Mouse (Mus musculus): Measurements from ENCODE around the gene Psme1.

Gene Psme1

DNA sequence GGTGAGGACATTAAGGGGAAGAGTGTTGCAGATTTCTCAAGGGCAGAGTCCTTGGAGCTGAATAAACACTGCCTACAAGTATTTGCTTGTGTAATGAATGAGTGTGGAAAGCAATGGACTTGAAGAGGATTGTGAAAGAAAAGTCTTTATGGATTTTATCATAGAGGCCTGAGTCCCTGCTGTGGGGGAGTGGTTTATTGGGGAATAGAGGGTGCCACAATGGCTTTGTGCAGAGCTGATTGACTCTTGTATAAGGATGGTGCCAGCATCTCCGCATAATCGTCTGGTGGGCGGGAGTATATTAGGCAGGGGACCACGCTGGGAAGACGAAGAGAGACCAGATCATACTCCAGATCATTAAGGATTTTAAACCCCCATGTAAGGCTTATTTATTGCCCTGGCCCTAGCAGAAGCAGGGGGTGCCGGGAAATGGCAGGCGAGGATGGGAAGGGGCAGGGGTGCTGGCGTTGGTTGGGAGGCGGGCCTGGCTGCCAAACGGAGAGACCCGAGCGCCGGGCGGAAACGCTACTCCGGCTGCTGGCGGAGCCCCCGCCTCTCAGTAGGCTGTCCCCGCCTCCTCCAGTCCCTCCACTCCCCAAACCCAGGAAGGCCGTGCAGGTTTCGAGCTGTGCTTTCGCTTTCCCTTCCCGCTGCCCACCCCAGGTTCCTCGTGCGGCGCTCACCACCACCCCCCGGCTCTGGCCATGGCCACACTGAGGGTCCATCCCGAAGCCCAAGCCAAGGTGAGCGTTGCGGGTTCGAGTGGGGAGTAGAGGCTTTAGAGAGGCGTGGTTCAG lies at the start of gene Psme1:
Gene Psme1 (plus strand): TSS at position 253 of the 797 bp plus-strand sequence.
- DNase-seq (ENCODE audit: low read depth, low spot score) = peak; percentile 78

DNA sequence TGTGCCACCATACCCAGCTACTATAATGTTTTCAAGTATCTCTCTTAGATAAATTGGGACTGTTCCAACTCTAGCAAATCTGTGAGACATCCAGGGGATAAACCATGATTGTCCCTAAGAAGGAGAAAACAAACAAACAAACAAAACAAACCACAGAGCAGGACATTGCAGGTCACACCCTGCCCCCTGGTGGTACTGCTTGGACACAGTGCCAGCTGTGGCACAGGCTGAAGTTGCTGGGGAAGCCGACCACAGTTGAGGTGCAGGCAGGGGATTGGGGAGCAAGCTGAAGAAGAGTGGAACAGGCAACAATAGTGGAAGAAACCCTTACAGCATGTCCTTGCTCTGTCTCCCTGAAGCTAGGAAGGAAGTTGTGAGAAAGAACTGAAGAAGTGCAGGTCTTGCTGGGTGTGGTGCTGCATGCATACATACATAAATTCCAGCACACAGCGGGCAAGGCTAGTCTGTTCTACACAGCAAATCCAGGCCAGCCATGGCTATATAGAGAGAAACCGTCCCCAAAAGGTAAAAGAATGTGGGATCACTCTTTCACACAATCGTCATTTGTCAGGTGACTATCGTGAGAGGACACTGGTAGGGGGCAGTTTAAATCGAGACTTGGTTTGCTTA lies 41.7 kb upstream of the Psme1 start:
- peak; percentile 50 for DNase-seq (ENCODE audit: low read depth, low spot score)

DNA sequence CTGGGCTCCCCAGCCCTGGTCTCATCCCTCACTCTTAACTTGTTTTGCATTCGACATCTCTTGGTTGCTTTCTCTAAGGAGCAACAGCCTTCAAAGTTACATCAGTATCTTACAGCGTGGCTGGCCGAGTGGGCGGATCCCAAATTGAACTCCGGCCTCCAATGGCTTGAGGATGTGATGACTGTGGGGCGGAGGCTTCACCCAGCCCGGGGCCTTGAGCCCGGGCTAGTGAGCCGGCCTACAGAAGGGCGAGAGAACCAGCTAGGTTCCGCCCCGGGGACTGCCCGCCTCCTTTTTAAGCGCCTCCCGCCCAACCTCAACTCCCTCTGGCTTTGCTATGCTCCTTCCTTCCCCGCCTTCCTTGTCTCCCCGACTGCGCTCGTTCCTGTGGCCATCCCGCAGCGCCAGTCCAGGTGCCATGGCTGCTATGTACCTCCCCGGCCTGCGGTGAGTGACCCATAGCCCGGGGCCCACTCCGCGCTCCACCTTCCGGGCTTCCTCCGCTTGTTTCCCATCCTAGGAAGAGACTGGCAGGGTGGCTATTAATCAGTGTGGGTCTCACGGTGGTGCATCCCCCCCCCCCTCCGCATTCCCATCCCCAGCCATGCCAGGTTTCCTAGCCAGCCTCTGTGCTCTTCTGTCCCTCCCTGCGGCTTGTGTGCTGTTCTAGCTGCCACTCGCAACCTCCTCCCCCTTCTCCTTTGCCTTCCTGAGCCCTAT lies 37.7 kb upstream of the Psme1 start, which contains the start of gene Pck2:
Gene Pck2 (plus strand): TSS at position 200 of the 720 bp plus-strand sequence.
- peak; percentile 95 for DNase-seq (ENCODE audit: low read depth, low spot score)

DNA sequence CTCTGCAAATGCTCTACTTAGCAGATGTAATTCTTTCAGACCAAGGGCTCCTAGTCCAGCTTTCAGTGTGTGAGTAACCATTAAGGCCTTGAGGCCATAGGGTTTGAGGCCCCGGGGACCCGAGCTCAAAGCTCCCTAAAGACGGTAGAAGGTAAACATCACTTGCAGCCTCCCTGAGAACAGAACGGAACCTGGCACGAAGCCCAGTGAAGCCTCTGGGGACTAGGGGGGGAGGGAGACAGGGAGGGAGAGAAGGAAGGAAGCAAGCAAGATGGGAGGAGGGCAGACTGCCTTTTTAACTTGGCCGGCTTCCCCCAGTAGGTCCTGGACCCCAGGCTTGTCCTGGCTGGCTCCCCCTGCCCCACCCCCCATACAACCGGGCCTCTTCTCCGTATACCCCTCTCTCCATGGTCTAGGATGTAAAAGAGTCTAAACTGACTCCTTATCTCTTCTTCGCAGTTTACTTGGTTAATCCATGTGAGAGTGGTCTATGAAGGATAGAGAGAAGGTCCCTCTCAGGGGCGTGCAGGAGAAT lies 37.1 kb upstream of the Psme1 start:
- peak; percentile 93 for DNase-seq (ENCODE audit: low read depth, low spot score)

DNA sequence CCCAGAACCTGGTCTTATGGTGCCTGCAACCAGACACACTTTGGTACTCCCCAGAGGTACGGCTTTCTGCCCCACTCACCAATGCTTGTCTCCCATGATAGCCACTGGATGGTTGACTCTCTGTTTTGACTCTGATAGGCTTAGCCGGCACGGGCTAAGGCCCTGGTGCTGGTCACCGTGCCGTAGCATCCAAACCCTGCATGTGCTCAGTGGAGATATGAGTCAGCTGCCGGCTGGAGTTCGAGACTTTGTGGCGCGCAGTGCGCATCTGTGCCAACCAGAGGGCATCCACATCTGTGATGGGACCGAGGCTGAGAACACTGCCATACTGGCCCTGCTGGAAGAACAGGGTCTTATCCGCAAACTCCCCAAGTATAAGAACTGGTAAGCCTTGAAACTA lies 35.7 kb upstream of the Psme1 start:
- DNase-seq (ENCODE audit: low read depth, low spot score) = no peak

DNA sequence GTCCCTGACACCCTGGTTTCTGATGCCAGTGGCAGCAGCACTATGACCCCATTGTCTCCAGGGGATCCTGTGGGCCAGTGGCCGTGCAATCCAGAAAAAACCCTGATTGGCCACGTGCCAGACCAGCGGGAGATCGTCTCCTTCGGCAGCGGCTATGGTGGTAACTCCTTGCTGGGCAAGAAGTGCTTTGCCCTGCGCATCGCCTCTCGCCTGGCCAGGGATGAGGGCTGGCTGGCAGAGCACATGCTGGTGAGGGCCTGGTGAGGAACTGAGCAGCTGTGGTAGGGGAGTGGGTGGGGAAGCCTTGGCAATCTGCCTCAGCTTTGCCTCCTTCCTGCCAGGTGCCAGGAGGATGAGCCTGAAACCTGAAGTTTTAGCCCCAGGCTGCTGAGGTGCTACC lies 33.6 kb upstream of the Psme1 start:
- DNase-seq (ENCODE audit: low read depth, low spot score) = peak; percentile 54

DNA sequence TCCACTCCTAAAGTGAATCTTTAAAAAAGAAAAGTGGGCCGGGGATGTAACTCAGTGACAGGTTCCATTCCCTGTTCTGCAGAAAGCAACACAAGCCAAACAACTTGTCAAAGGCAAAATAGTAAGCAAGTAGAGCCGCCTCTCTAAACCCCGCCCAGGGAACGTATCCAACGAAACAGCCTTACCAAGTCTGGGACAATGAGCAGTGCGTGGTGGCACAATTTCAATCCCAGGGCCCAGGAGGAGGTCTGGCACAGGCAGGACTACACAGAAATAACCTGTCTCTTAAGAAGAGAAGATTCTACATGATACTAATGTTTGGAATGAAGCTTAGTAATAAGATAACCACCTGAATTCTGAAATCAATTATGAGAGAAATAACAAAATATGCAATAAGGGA lies 27.7 kb upstream of the Psme1 start:
- DNase-seq (ENCODE audit: low read depth, low spot score) = peak; percentile 56

DNA sequence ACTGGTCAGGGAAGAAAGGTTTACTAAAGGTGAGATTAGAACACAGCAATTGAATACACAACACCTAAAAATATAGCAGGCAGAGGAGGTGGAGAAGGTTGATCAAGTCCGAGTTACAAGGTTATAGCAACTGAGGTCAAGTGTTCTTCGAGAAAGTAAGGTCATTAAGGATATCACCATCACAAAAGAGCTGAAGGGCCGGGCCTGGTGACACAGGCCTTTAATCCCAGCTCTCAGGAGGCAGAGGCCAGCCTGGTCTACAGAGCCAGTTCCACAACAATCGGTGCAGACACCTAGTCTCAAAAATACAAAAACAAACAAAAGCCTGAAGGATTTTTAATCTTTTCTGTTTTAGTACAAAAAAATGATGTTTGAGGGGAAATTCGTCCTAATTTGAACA lies 26.6 kb upstream of the Psme1 start:
- no peak for DNase-seq (ENCODE audit: low read depth, low spot score)

DNA sequence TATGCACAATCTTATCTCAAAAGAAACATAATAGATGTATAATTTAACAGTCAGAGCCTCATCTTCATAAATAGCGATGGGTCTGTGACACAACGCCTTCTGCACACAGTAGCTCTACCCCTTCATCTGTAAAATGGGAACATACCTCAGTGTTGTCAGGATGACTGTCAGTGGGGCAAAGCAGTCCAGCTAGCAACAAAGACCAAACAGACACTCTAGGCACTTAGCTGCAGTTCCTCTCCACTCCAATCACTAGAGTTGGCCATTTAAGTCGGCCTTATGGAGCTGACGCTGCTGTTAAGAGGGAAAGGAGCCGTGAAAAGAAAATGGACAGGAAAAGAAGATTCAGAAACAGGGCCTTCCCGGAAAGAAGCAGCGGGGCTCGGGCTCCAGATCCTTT lies 26.1 kb upstream of the Psme1 start:
- DNase-seq (ENCODE audit: low read depth, low spot score) = no peak

DNA sequence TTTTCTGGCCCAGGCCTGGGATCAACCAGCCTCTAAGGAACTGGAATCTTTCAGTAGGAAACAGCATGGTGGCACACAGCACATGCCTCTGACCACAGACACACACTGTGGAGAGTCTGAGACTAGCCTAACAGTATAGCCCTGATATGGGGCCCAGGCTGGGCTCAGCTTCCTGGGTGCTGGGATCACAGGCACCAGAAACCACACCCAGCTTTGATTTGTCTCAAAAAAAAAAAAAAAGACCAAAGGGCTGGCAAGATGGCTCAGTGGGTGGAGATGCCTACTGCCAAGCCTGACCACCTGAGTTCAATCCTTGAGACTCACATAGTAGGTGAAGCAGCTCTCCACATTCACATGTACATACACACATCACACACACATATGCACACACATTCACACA lies 23.3 kb upstream of the Psme1 start:
- no peak for DNase-seq (ENCODE audit: low read depth, low spot score)

DNA sequence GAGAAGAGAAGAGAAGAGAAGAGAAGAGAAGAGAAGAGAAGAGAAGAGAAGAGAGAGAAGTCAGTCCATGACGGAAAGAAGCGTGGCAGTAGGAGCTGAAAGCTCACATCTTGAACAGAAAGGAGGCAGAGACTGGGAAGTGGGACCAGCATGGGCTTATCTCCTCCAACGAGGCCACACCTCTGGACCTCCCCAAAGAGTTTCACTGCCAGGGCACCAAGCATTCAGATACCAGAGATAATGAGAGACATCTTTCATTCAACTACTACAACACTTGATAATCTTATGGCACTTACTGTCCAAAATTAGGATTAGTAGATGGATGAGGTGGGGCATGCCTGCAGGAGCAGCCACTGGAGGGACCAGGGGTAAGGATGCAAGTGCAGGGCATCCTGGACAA lies 22.1 kb upstream of the Psme1 start:
- DNase-seq (ENCODE audit: low read depth, low spot score) = no peak

DNA sequence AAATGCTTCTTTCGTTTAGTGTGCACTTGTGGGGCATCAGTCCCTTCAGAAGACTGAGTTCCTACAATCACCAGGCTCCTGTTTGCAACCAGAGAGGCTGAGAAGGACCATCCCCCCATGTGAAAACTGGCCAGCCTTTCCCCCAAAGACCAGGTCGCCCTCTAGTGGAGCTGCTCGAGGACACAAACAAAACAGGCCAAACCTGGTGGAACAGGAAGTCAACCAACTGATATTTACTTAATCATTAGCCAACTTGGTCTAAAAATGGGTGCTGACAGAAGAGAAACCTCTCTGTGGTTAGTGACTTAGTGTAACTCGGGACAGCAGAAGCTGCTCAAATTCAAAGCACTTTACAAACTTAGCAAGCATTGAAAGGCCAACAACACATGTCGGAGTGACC lies 20.9 kb upstream of the Psme1 start:
- DNase-seq (ENCODE audit: low read depth, low spot score) = peak; percentile 89

DNA sequence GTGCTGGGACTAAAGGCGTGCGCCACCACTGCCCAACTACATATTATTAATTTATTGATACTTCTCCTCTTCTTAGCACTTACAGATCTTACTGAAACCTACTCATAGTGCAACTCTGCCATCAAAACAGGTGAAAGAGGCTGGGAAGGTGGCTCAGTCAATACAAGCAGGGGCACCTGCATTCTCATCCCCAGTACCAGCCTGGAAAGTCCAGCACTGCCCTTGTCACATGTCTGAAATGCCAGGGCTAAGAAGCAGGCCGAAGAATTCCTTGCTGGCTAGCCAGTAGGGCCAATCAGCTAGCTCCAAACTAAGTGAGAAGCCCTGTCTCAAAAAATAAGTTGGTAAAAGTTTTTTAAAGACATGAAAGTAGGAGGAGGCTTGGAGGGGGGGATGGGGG lies 20.3 kb upstream of the Psme1 start:
- no peak for DNase-seq (ENCODE audit: low read depth, low spot score)

DNA sequence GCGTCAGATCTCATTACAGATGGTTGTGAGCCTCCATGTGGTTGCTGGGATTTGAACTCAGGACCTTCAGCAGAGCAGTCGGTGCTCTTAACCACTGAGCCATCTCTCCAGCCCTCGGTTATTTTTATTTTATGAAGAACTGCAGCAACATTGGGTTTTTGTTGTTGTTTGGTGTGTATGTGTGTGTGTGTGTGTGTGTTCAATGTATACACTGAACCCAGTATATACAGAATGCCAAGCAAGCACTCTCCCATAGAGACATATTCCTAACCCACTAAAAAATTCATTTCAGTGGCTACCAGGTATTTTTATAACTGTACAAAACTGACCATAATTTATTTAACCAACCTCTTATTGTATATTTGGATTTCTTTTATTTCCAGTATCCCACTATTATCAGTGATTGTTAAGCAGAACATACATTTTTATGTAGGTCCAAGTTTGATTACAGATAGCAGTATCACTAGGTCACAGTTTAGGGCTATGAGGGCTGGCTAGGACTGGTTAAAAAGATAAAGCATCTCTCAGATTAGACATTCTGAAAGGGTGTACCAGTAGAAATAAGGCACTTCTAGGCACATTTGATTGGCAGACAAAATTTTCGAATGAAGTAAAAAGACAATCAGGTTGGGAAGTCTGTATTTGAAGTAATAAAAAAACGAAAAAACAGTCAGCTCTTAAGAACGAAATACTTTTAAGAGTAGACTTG lies 19.0 kb upstream of the Psme1 start:
- DNase-seq (ENCODE audit: low read depth, low spot score) = no peak

DNA sequence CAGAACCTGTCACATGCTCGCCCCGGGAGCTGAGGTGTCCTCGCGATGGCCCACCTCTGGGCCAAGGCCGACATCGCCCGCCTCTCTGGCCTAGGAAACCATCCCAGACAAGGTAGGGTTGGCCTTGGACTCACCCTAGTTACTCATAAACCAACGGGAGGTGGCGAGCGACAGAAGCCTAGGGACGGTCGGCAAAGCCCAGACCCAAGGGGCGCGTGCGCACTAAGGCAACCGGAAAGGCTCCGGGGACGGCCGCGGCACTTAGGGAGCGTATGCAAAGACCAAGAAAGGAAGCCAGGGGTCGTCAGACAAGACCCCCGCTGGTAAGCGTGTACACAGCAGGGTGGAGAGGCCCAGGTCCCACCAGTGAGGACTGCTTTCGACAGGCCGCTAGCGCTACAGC lies 18.1 kb upstream of the Psme1 start, which contains the start of gene Dcaf11:
Gene Dcaf11 (plus strand): TSS at position 208 of the 403 bp plus-strand sequence.
- DNase-seq (ENCODE audit: low read depth, low spot score) = peak; percentile 97

DNA sequence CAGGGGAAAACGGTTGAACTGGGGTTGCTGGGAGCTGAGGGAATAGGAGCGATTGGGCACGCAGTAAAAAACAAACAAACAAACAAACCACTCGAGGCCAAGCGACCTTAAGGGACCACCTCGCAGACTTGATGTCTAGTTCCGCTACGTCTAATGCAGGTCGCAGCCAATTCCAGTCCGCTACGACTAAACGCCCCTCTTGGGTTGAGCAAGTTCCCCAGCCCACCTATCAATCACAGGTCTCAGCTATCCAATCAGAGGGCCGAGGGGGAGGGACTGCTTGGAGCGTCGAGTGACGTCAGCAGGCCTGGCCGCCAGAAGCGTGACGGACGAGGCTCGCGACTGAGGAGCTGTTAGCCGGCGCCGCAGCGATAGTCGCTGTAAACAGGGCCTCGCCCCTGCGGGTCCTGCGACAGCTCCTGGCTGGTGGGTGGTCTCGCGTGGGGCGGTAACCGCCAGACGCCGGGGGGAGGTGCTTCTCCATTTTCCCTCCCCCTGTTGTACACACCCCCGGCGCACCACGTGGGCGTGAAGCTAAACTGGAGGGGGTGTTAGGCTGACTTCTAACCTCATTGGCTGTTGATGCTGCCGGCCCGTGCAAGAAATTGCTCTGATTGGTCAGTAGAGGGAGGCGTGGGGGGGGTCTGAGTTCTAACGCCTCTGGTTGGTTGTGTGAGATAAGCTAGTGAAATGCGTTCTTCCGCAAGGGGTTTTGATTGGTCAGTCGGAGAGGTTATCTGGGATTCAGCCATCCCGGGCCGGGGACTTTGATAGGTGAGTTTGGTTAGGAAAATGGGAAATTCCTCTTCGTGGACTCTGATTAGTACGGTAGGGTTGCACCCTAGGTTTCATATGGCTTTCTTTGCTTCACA lies 17.5 kb upstream of the Psme1 start, which contains the start of gene A730061H03Rik:
Gene A730061H03Rik (minus strand): TSS at position 205 of the 872 bp plus-strand sequence.
- peak; percentile 100 for DNase-seq (ENCODE audit: low read depth, low spot score)

DNA sequence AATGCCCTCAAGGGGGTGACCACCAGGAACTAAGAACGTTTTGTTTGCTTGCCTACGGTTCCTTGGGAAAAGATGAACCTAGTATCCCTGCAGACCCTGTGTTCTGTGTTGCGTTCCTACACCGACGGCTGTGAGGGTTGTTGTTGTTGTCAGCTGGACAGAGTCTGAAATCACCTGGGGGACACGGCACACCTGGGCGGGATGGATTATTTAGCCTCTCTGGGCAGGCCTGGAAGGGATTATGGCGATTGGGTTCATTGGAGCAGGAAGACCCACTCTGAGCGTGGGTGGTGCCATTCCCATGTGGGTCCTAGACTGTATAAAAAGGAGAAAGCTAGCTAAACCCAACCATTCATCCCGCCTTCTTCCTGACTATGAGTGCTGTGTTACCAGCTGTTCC lies 16.1 kb upstream of the Psme1 start:
- no peak for DNase-seq (ENCODE audit: low read depth, low spot score)

DNA sequence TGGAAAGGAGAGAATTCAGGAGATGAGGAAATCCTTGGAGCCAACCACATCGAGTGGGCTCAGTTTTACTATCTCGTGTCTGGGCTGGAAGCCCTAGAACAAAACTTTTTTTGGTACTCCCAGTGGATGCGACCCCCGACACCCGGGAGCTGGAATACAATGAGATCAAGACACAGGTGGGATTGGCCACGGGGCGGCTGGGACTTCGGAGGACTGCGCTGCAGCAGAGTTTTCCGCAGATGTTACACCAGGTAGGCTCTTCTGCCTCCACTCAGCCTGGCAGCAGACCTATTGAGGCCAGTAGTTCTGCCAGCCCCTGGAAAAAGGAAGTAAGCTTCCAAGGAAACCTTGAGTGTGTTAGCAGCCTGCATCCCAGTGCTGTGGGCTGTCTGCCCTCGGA lies 14.7 kb upstream of the Psme1 start:
- DNase-seq (ENCODE audit: low read depth, low spot score) = no peak

DNA sequence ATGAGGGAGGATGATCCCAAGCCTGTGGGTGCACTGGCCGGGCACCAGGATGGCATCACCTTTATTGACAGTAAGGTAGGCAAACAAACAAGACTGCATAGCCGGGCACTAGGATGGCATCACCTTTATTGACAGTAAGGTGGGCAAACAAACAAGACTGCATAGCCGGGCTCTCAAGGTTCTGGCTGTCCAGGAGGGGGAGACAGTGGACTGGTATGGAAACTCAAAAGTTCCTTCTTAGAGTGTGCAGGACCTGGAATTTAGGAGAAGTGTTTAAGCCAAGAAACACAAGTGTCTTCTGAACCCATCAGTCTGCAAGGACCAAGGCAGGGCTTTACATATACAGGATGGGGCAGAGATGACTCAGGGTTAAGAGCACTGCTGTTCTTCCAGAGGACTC lies 12.2 kb upstream of the Psme1 start:
- no peak for DNase-seq (ENCODE audit: low read depth, low spot score)

DNA sequence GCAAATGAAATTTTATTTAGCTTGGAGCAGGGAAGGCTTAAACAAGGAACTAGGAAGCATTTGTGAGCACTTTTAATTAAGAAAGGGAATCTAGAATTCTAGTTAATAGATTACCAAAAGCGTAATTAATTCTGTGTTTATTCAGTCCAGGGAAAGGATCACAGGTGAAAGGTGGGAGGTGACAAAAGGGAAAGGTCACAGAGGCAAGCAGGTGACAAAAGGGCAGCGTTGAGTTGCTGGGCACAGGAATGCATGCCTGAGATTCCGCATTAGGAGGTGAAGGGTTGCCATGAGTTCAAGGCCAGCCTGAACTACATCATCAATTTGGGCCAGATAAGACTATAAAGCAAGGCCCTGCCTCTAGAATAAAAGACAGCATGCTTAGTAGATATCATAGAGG lies 10.4 kb upstream of the Psme1 start:
- DNase-seq (ENCODE audit: low read depth, low spot score) = no peak

DNA sequence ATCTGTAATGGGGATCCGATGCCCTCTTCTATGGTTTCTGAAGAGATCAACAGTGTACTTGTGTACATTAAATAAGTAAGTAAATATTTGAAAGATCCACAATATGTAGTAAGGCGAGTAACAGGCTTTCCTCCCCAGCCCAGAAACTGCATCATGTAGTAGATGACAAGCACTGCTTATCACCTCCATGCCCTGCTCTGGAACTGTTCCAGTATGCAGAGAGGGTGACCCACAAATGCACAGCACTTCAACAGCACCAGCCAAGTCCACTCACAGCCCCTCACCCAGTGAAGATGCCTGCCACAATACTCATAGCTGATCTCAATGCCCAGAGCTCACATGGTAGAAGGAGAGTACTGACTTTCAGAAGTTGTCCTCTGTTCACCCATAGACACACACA lies 7.3 kb upstream of the Psme1 start:
- no peak for DNase-seq (ENCODE audit: low read depth, low spot score)
